Mouse (Mus musculus) erythroblast, embryonic 14.5 days (primary cell): ENCODE results near the gene Hmgcr.

Experiments used
- GATA1 ChIP-seq: IDR thresholded peaks from 2 replicates; pipeline ENCODE4 v1.6.1; 2012; ENCODE audit warnings: low read length, inconsistent platforms, mixed read lengths
- TAL1 ChIP-seq: IDR thresholded peaks from 3 replicates; pipeline ENCODE4 v1.6.1; 2012; ENCODE audit warnings: low read length, inconsistent platforms, mixed read lengths

GRCm38 (mm10) chr13:96620891-96621290 lies 49.8 kb downstream of the Hmgcr start:
- TF ChIP-seq TAL1 (no peak), GATA1 (no peak)
